Mouse (Mus musculus): ENCODE measurements at regions not wholly inside any gene's neighbourhood (a gene's known extent, or its start where the extent isn't known, plus 50 kb on each side); places are given as distances from the start of the nearest gene placed in this dataset.

DNA sequence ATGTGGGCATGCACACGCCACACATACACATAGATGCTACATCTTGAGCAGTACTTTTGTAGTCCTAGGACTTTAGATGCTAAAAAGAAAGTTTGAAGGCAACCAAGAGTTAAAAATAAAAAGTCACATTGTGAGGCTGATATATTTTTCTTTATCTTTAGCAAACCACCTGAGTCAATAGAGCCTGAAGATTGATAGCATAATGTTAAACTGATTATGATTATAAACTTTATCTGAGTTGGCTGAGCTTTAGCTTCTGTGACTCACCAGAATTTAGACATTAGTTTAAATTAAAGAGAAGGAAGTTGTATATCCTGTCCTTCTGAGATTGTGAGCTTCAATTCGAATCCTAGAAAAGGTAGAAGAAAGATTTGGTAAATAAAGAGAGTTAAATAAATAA, 289.5 kb upstream of the Dmac1 start:
- H3K27ac ChIP-seq (ENCODE audit: low read length), result no peak overlapping the region
- H3K27me3 ChIP-seq (ENCODE audit: control insufficient read depth, insufficient read depth, low read length), result no peaks in the 10 kb centered on the region
- no peak overlapping the region for H3K9ac ChIP-seq (replicated peaks; ENCODE audit: low read depth, low read length)
- H3K4me2 ChIP-seq (replicated peaks; ENCODE audit: low read depth, low read length), result no peak overlapping the region
- 63% methylated on average over 2 of the region's 2 CpGs for WGBS
- no peaks in the 10 kb centered on the region for H3K9me3 ChIP-seq (ENCODE audit: control insufficient read depth, low read depth, low read length)
- no peak overlapping the region for H3K4me3 ChIP-seq (ENCODE audit: low read depth, low read length)
- H3K36me3 ChIP-seq (ENCODE audit: control insufficient read depth, insufficient read depth, low read length), result no peaks in the 10 kb centered on the region
- peaks cover 1% of the 10 kb centered on the region; the same call in 1 of the 2 replicates for H3K4me1 ChIP-seq (ENCODE audit: control insufficient read depth, insufficient read depth, low read length)
- ATAC-seq (ENCODE audit: insufficient number of reproducible peaks, insufficient read depth, low FRiP score, low read depth), result no peak

DNA sequence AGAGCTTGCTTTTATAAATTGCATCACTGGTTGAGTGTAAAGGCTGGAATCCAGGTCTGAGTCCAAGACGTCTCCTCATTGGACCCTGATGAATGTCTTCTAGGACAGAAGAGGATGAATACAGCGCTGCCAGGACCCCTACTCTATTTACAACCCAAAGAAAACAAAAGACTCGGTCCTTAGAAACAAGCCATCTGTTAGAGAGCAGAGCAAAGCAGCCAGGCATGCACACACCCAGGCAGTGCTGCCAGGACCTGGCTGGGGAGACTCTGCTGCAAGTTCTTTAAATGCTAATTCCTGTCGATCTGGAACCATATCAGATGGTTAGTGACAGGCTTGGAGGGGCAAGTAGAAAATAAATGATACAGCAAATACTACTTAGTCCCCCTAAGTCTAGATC, 284.4 kb upstream of the Dmac1 start:
- no peaks in the 10 kb centered on the region for H3K27me3 ChIP-seq (ENCODE audit: control insufficient read depth, insufficient read depth, low read length)
- no peak overlapping the region for H3K4me3 ChIP-seq (ENCODE audit: low read depth, low read length)
- H3K36me3 ChIP-seq (ENCODE audit: control insufficient read depth, insufficient read depth, low read length), result no peaks in the 10 kb centered on the region
- no peak overlapping the region for H3K27ac ChIP-seq (ENCODE audit: low read length)
- WGBS, result 10% methylated on average over 4 of the region's 4 CpGs
- peaks cover 4% of the 10 kb centered on the region; the same call in 1 of the 2 replicates for H3K4me1 ChIP-seq (ENCODE audit: control insufficient read depth, insufficient read depth, low read length)
- H3K9ac ChIP-seq (replicated peaks; ENCODE audit: low read depth, low read length), result no peak overlapping the region
- no peak for ATAC-seq (ENCODE audit: insufficient number of reproducible peaks, insufficient read depth, low FRiP score, low read depth)
- H3K9me3 ChIP-seq (ENCODE audit: control insufficient read depth, low read depth, low read length), result no peaks in the 10 kb centered on the region
- H3K4me2 ChIP-seq (replicated peaks; ENCODE audit: low read depth, low read length), result no peak overlapping the region

DNA sequence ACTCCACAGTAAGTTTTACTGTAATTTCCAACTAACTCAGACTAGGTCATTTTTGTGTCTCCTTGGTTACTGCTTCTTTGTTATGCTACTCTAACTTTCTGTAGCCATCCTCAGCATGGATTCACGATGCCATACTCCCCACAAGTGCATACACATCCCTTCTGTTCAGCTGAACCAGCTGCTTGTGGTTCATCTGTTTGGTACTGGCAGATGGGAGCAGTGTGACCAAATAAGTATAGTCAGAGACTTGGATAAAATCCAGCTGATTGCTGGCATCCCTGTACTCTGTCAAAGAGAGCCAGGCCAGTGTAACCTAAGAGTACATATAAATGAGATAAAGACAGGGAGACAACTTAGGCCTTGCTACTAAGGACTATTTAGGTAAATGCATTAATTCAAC, 283.7 kb upstream of the Dmac1 start:
- H3K4me3 ChIP-seq (ENCODE audit: low read depth, low read length), result no peak overlapping the region
- H3K36me3 ChIP-seq (ENCODE audit: control insufficient read depth, insufficient read depth, low read length), result no peaks in the 10 kb centered on the region
- no peak overlapping the region for H3K9ac ChIP-seq (replicated peaks; ENCODE audit: low read depth, low read length)
- 0 out of 2 replicates have a peak, but pooled peaks have one; percentile 42 for ATAC-seq (ENCODE audit: insufficient number of reproducible peaks, insufficient read depth, low FRiP score, low read depth)
- H3K27ac ChIP-seq (ENCODE audit: low read length), result no peak overlapping the region
- no peaks in the 10 kb centered on the region for H3K27me3 ChIP-seq (ENCODE audit: control insufficient read depth, insufficient read depth, low read length)
- H3K4me2 ChIP-seq (replicated peaks; ENCODE audit: low read depth, low read length), result no peak overlapping the region
- peaks cover 4% of the 10 kb centered on the region; the same call in 1 of the 2 replicates for H3K4me1 ChIP-seq (ENCODE audit: control insufficient read depth, insufficient read depth, low read length)
- no peaks in the 10 kb centered on the region for H3K9me3 ChIP-seq (ENCODE audit: control insufficient read depth, low read depth, low read length)
- WGBS, result 28% methylated on average over 1 of the region's 1 CpGs

DNA sequence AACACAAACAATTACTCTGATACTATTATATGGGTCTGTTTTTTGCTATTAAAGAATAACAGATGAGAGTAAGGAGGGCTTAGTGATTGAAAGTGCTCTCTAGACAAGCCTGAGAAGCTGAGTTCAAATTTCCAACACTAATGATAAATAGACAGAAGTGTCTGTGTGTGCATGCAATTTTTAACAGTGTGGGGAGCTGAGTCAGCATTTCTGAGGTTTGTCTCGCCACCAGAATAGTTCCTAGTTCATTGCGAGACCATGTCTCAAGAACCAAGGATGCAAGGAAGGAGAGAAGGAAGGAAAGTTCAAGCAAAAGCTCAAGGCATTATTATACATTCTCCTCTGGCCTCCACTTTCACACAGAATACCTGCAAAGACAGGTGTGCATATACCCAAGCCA, 259.7 kb upstream of the Dmac1 start:
- Histone ChIP-seq H3K4me3 (ENCODE audit: low read depth, low read length) (no peak overlapping the region), H3K27ac (ENCODE audit: low read length) (no peak overlapping the region), H3K36me3 (ENCODE audit: control insufficient read depth, insufficient read depth, low read length) (no peaks in the 10 kb centered on the region), H3K9ac (replicated peaks; ENCODE audit: low read depth, low read length) (no peak overlapping the region), H3K4me1 (ENCODE audit: control insufficient read depth, insufficient read depth, low read length) (no peaks in the 10 kb centered on the region), H3K4me2 (replicated peaks; ENCODE audit: low read depth, low read length) (no peak overlapping the region), H3K9me3 (ENCODE audit: control insufficient read depth, low read depth, low read length) (no peaks in the 10 kb centered on the region), H3K27me3 (ENCODE audit: control insufficient read depth, insufficient read depth, low read length) (no peaks in the 10 kb centered on the region)
- 76% methylated on average over 2 of the region's 2 CpGs for WGBS
- no peak for ATAC-seq (ENCODE audit: insufficient number of reproducible peaks, insufficient read depth, low FRiP score, low read depth)

DNA sequence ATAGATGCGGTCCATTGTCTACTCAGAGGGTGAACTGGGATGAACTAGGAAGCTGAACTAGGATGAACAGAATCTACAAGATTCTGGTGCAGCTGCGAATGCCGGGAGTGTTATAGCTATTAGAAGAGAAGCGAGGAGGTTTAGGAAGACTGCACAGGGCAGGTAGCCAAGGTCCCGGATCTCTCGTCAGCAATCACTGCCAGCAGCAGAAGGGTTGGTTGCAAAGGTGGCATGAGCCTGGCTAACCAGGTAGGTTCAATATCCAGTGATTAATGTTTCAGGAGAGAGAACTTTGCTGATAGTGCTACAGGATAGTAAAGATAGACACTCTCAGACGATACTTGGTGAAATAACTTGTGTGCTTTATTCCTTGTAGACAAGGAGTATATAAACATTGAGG, 257.0 kb upstream of the Dmac1 start:
- Histone ChIP-seq H3K36me3 (ENCODE audit: control insufficient read depth, insufficient read depth, low read length) (no peaks in the 10 kb centered on the region), H3K27me3 (ENCODE audit: control insufficient read depth, insufficient read depth, low read length) (no peaks in the 10 kb centered on the region), H3K27ac (ENCODE audit: low read length) (no peak overlapping the region), H3K4me1 (ENCODE audit: control insufficient read depth, insufficient read depth, low read length) (no peaks in the 10 kb centered on the region), H3K4me2 (replicated peaks; ENCODE audit: low read depth, low read length) (no peak overlapping the region), H3K9ac (replicated peaks; ENCODE audit: low read depth, low read length) (no peak overlapping the region), H3K9me3 (ENCODE audit: control insufficient read depth, low read depth, low read length) (no peaks in the 10 kb centered on the region), H3K4me3 (ENCODE audit: low read depth, low read length) (no peak overlapping the region)
- 88% methylated on average over 7 of the region's 7 CpGs for WGBS
- ATAC-seq (ENCODE audit: insufficient number of reproducible peaks, insufficient read depth, low FRiP score, low read depth), result no peak

DNA sequence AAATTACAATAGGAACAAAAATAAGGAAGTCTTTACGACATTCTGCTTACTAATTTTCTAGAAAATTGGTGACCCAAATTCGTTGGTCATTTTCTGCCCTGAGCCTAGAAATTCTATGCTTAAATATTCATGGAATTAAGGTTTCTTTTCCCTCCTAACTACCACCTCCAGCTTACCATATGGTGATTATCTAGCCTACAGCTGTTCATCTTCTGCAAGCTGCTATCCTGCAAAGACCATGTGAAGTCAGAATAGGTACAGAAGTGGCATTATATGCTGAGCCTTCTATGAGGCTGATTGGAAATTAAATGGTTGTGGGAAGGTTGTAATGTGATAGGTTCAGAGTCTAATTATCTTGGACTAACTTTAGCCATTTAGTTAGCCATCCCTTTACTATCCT, 251.5 kb upstream of the Dmac1 start:
- Histone ChIP-seq H3K27ac (ENCODE audit: low read length) (no peak overlapping the region), H3K27me3 (ENCODE audit: control insufficient read depth, insufficient read depth, low read length) (no peaks in the 10 kb centered on the region), H3K4me2 (replicated peaks; ENCODE audit: low read depth, low read length) (no peak overlapping the region), H3K9ac (replicated peaks; ENCODE audit: low read depth, low read length) (no peak overlapping the region), H3K4me1 (ENCODE audit: control insufficient read depth, insufficient read depth, low read length) (no peaks in the 10 kb centered on the region), H3K36me3 (ENCODE audit: control insufficient read depth, insufficient read depth, low read length) (no peaks in the 10 kb centered on the region), H3K4me3 (ENCODE audit: low read depth, low read length) (no peak overlapping the region), H3K9me3 (ENCODE audit: control insufficient read depth, low read depth, low read length) (no peaks in the 10 kb centered on the region)
- no peak for ATAC-seq (ENCODE audit: insufficient number of reproducible peaks, insufficient read depth, low FRiP score, low read depth)
- WGBS, result 80% methylated on average over 2 of the region's 2 CpGs

DNA sequence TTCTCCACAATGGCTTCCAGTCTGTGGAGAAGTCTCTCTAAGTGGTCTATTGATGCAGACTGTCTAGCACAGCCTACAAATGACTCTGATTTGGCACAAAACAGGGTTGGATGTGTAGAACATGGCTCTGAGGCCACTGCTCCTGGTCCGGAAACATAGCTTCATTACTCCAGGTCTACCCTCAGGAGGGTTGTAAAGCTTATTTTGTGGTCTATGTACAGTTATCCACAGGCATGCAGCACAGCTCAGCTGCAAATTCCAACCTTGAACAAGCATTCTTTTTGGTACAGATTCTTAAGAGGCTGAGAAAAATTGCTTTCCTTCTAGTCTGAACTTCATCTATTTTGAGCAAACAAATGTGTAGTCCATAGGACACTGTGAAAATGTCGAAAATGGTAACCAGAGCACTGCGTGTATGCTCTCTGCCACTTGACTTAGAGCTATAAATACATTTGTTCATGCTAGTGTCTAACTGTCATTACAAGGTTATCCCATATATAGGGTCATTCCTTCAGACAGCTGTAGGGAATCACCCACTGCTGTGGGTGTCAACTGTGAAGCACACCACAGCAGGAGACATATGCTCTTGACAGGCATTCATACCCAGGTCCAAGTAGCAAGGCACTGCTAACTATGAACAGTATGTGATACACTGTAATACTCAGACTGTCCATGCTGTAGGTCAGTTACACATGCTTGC, 239.5 kb upstream of the Dmac1 start:
- no peak overlapping the region for H3K27ac ChIP-seq (ENCODE audit: low read length)
- H3K36me3 ChIP-seq (ENCODE audit: control insufficient read depth, insufficient read depth, low read length), result no peaks in the 10 kb centered on the region
- no peak overlapping the region for H3K4me3 ChIP-seq (ENCODE audit: low read depth, low read length)
- no peak overlapping the region for H3K9ac ChIP-seq (replicated peaks; ENCODE audit: low read depth, low read length)
- no peaks in the 10 kb centered on the region for H3K27me3 ChIP-seq (ENCODE audit: control insufficient read depth, insufficient read depth, low read length)
- no peak for ATAC-seq (ENCODE audit: insufficient number of reproducible peaks, insufficient read depth, low FRiP score, low read depth)
- no peak overlapping the region for H3K4me2 ChIP-seq (replicated peaks; ENCODE audit: low read depth, low read length)
- 71% methylated on average over 3 of the region's 3 CpGs for WGBS
- no peaks in the 10 kb centered on the region for H3K9me3 ChIP-seq (ENCODE audit: control insufficient read depth, low read depth, low read length)
- H3K4me1 ChIP-seq (ENCODE audit: control insufficient read depth, insufficient read depth, low read length), result no peaks in the 10 kb centered on the region
